Mouse (Mus musculus) layer of hippocampus, adult 9-11 months (tissue): Measurements from ENCODE around the gene Pfkfb1.

Experiments
- DNase-seq: peaks from one replicate; pipeline ENCODE4 v3.0.0; 2022

The Pfkfb1 gene

GRCm38 (mm10) chrX:150588023-150588764, at the start of gene Pfkfb1:
Pfkfb1 (plus strand) TSS chrX:150588229.
- DNase-seq: peak; percentile 67

GRCm38 (mm10) chrX:150540111-150540510, 47.9 kb upstream of the Pfkfb1 start:
- no peak for DNase-seq

- no peak for DNase-seq
Observed at GRCm38 (mm10) chrX:150541684-150542083, 46.3 kb upstream of the Pfkfb1 start.

GRCm38 (mm10) chrX:150547239-150547638, 40.8 kb upstream of the Pfkfb1 start, which contains the start of gene Alas2:
Alas2 (plus strand) TSS chrX:150547375.
- DNase-seq: no peak

GRCm38 (mm10) chrX:150549639-150550038, 38.4 kb upstream of the Pfkfb1 start:
- DNase-seq: no peak

- DNase-seq: no peak
Observed at GRCm38 (mm10) chrX:150551986-150552385, 36.0 kb upstream of the Pfkfb1 start.

- DNase-seq: no peak
Observed at GRCm38 (mm10) chrX:150554032-150554431, 34.0 kb upstream of the Pfkfb1 start.

- no peak for DNase-seq
Observed at GRCm38 (mm10) chrX:150564644-150565357, 23.2 kb upstream of the Pfkfb1 start.

GRCm38 (mm10) chrX:150581921-150582320, 6.1 kb upstream of the Pfkfb1 start:
- no peak for DNase-seq

- DNase-seq: no peak
Observed at GRCm38 (mm10) chrX:150585116-150585515, 2.9 kb upstream of the Pfkfb1 start.

- no peak for DNase-seq
Observed at GRCm38 (mm10) chrX:150589696-150590095, 1.7 kb downstream of the Pfkfb1 start, which contains the start of gene Apex2. Apex2 (minus strand) TSS chrX:150589868.

- DNase-seq: no peak
Observed at GRCm38 (mm10) chrX:150593266-150594035, 5.4 kb downstream of the Pfkfb1 start.

GRCm38 (mm10) chrX:150594176-150594575, 6.1 kb downstream of the Pfkfb1 start:
- DNase-seq: no peak

- no peak for DNase-seq
Observed at GRCm38 (mm10) chrX:150595016-150595760, 7.2 kb downstream of the Pfkfb1 start.

GRCm38 (mm10) chrX:150598882-150599281, 10.9 kb downstream of the Pfkfb1 start:
- DNase-seq: no peak

- no peak for DNase-seq
Observed at GRCm38 (mm10) chrX:150636421-150636820, 48.4 kb downstream of the Pfkfb1 start.

- DNase-seq: peak; percentile 55
Observed at GRCm38 (mm10) chrX:150656122-150656907, 68.3 kb downstream of the Pfkfb1 start.

- peak; percentile 29 for DNase-seq
Observed at GRCm38 (mm10) chrX:150656908-150657796, 69.1 kb downstream of the Pfkfb1 start, which contains the start of gene Tro. Tro (minus strand) TSS chrX:150657583.

- DNase-seq: no peak
Observed at GRCm38 (mm10) chrX:150657797-150658118, 69.7 kb downstream of the Pfkfb1 start.

- DNase-seq: no peak
Observed at GRCm38 (mm10) chrX:150662809-150663208, 74.8 kb downstream of the Pfkfb1 start.

- no peak for DNase-seq
Observed at GRCm38 (mm10) chrX:150677505-150677904, 89.5 kb downstream of the Pfkfb1 start.
